In the genomic region with DNA sequence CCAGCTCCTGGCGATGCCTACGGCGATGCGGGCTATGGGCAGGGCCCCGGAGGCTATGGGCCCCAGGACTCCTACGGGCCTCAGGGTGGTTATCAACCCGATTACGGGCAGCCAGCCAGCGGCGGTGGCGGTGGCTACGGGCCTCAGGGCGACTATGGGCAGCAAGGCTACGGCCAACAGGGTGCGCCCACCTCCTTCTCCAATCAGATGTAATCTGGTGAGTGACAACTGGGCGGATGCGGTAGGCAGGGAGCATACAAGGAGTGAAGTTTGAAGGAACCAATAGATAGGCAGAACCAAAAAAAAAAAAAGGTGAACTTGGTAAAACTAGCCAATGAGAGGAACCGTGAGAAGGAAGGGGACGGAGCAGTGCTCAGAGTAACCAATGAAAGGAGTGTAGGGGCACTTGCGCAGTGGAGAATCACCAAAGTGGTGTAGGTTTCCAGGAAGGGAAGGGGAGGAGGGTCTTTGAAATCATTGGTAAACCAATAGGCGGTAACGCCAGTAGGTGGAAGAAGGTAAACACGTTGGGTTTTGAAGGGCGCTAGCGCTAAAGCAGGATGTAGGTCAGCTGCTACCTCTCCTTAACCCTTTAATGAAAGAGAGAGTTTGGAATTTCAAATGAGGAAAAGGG, we compare ENCODE assay signal across 8 mouse cellular contexts. TPM values are rescaled to one million over a fixed set of nuclear protein-coding genes. Genes with fewer than 3 reads are reported as not detected.
DNase-seq lines count a peak whose midpoint lies in the region; ATAC-seq lines count a peak whose summit lies in the region.

No protein-coding gene starts in this region.

- peaks cover 30% of the 10 kb centered on the region; the same call in 1 of the 2 replicates for H3K36me3 ChIP-seq in hindbrain, embryonic 13.5 days

- peak; percentile 99 for DNase-seq in R1 (ENCODE audit: low read depth, low spot score)
- DNase-seq in cerebellum, postnatal 14 days, result peak; percentile 70 to 72
- peak; percentile 65 to 75 for DNase-seq in frontal cortex, postnatal 10 days (ENCODE audit: low spot score in 2 of 2)
- DNase-seq in layer of hippocampus, postnatal 36 days, result peak; percentile 46 to 58
- DNase-seq in right cerebral cortex, adult 18-20 months, result peak; percentile 75
- peak; percentile 57 for DNase-seq in urinary bladder, postnatal 25 days (ENCODE audit: low spot score)

- peak overlapping the region; percentile 50 for H3K4me2 ChIP-seq in hindbrain, embryonic 13.5 days

- peak overlapping the region; percentile 65 for H3K9ac ChIP-seq in hindbrain, embryonic 13.5 days

- H3K4me1 ChIP-seq in hindbrain, embryonic 13.5 days (replicated peaks), result peaks cover 6% of the 10 kb centered on the region

- H3K27me3 ChIP-seq in hindbrain, embryonic 13.5 days, result no peaks in the 10 kb centered on the region

- peak overlapping the region; percentile 31 for H3K4me3 ChIP-seq in hindbrain, embryonic 13.5 days

- ATAC-seq in hindbrain, embryonic 13.5 days (ENCODE audit: low FRiP score), result peak; percentile 96
- peak; percentile 94 for ATAC-seq in megakaryocyte, adult 5-6 weeks (ENCODE audit: poor library complexity, severe bottlenecking)

- 14% methylated on average over 22 of the region's 25 CpGs for WGBS in hindbrain, embryonic 13.5 days

- peak overlapping the region; percentile 81 for H3K27ac ChIP-seq in hindbrain, embryonic 13.5 days

- H3K9me3 ChIP-seq in hindbrain, embryonic 13.5 days, result no peaks in the 10 kb centered on the region

RNA-seq across cellular contexts. Expression of a gene that starts 8.3 kb away (rescaled TPM):
- polyA plus RNA-seq in hindbrain, embryonic 13.5 days (2015; fragmentation: Nextera tagmentation; extraction: Ambion mirVana), result 1.4 and 1.8 TPM in 2 replicates
- under 1 TPM; 0.62 to 0.99 TPM for total RNA-seq in layer of hippocampus, postnatal 36 days (2021)
- 7.0 and 8.7 TPM in 2 replicates for total RNA-seq in megakaryocyte, adult 5-6 weeks (2015)
- total RNA-seq in megakaryocyte, adult 5-6 weeks (2017), result 7.9 and 9.3 TPM in 2 replicates

RNA-seq across cellular contexts. Expression of a gene that starts 10.5 kb away (rescaled TPM):
- polyA plus RNA-seq in hindbrain, embryonic 13.5 days (2015; fragmentation: Nextera tagmentation; extraction: Ambion mirVana), result 108 and 115 TPM in 2 replicates
- 1,000 to 10,000 TPM; 1,719 to 2,032 TPM for total RNA-seq in layer of hippocampus, postnatal 36 days (2021)
- total RNA-seq in megakaryocyte, adult 5-6 weeks (2015), result 0.50 and 1.5 TPM in 2 replicates
- total RNA-seq in megakaryocyte, adult 5-6 weeks (2017), result 1.2 and 3.7 TPM in 2 replicates

RNA-seq across cellular contexts. Expression of a gene that starts 22.4 kb away (rescaled TPM):
- polyA plus RNA-seq in hindbrain, embryonic 13.5 days (2015; fragmentation: Nextera tagmentation; extraction: Ambion mirVana), result 23.8 and 25.1 TPM in 2 replicates
- 1 to 10 TPM; 5.1 to 5.7 TPM for total RNA-seq in layer of hippocampus, postnatal 36 days (2021)
- total RNA-seq in megakaryocyte, adult 5-6 weeks (2015), result 987 and 1,037 TPM in 2 replicates
- total RNA-seq in megakaryocyte, adult 5-6 weeks (2017), result 267 and 300 TPM in 2 replicates

RNA-seq across cellular contexts. Expression of a gene that starts 32.3 kb away (rescaled TPM):
- 0.09 TPM in 1 of 2 replicates, not detected in the other for polyA plus RNA-seq in hindbrain, embryonic 13.5 days (2015; fragmentation: Nextera tagmentation; extraction: Ambion mirVana)
- under 1 TPM; 0.15 to 0.30 TPM for total RNA-seq in layer of hippocampus, postnatal 36 days (2021)
- total RNA-seq in megakaryocyte, adult 5-6 weeks (2015), result not detected in 2 replicates
- total RNA-seq in megakaryocyte, adult 5-6 weeks (2017), result 0.18 TPM in 1 of 2 replicates, not detected in the other

RNA-seq across cellular contexts. Expression of a gene that starts 41.9 kb away (rescaled TPM):
- 0.13 TPM in 1 of 2 replicates, not detected in the other for polyA plus RNA-seq in hindbrain, embryonic 13.5 days (2015; fragmentation: Nextera tagmentation; extraction: Ambion mirVana)
- not detected for total RNA-seq in layer of hippocampus, postnatal 36 days (2021)
- 0.40 and 0.59 TPM in 2 replicates for total RNA-seq in megakaryocyte, adult 5-6 weeks (2015)
- total RNA-seq in megakaryocyte, adult 5-6 weeks (2017), result 0.07 and 0.37 TPM in 2 replicates

Comparison
In these comparisons a context has a peak if more than half of its experiments do, and no peak if none do; other contexts are left out.
1. Peak in every context shown above with its lines: DNase-seq, ATAC-seq, H3K4me3 ChIP-seq and H3K27ac ChIP-seq.
2. RNA of a gene that starts 8.3 kb away (total RNA-seq): 7.0 to 9.3 TPM in megakaryocyte, adult 5-6 weeks; 0.62 to 0.99 TPM in layer of hippocampus, postnatal 36 days; every median in the first group is over 4 times any median in the second.
3. RNA of a gene that starts 10.5 kb away (total RNA-seq): 1,719 to 2,032 TPM in layer of hippocampus, postnatal 36 days; 0.50 to 3.7 TPM in megakaryocyte, adult 5-6 weeks; every median in the first group is over 100 times any median in the second.
4. RNA of a gene that starts 22.4 kb away (total RNA-seq): 267 to 1,037 TPM in megakaryocyte, adult 5-6 weeks; 5.1 to 5.7 TPM in layer of hippocampus, postnatal 36 days; every median in the first group is over 10 times any median in the second.